Mouse (Mus musculus): ENCODE measurements around the gene Nedd9.
"Not testable (repeated sequence)": the region's sequence is repeated elsewhere in the genome, so short reads cannot be mapped to it uniquely, and the experiment has no call there.

Gene Nedd9

DNA sequence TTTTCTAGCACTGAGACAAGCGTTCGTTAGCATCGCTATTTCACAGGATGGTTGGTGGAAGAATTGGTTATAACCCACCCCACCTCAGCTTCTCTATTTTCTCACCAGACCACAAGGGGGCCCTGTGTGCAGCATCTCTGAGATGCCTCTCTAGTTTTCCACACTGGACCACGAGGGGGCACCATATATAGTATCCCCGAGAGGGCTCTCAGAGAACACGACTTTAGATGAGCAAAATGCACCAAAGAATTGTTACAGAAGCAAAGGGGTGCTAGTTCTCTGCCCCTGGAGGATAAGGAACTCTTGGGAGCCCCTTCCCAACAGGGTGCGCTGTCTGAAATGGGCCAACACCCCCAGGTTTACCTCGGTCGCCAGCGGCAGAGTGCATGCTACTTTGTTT is 184.4 kb downstream of the Nedd9 start:
- in situ Hi-C loops (cut with MboI, MseI) = loop anchor here (5.0 kb wide), 1 partner anchor 270 kb away; no protein-coding TSS in a partner anchor

- in situ Hi-C loops (cut with MboI, MseI) = loop anchor here (5.0 kb wide), 1 partner anchor 272 kb away; no protein-coding TSS in a partner anchor
These were observed 187.1 kb downstream of the Nedd9 start for GRCm38 (mm10) chr13:41300037-41300436.

- in situ Hi-C loops (cut with MboI, MseI) = no loop called here
These were observed 188.2 kb downstream of the Nedd9 start for GRCm38 (mm10) chr13:41298996-41299395.

DNA sequence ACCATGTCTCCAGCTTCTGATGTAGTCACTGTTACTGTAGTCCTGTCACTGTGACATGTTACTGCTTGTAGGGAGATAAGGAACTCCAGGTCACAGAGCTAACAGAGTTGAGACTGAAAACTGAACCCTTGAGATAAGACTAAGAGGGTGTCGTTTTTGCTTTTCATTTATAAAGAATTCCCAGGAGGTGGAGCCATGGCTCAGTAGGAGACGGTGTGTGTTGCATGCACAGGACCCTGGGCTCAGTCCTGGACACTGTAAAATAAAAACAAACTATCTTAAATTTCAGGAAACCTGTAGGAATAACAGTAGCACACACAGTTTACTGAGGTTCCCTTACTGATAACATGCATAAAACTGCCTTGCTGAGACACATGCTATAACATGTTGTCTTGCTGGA is 188.6 kb downstream of the Nedd9 start:
- in situ Hi-C loops (cut with MboI, MseI) = no loop called here

DNA sequence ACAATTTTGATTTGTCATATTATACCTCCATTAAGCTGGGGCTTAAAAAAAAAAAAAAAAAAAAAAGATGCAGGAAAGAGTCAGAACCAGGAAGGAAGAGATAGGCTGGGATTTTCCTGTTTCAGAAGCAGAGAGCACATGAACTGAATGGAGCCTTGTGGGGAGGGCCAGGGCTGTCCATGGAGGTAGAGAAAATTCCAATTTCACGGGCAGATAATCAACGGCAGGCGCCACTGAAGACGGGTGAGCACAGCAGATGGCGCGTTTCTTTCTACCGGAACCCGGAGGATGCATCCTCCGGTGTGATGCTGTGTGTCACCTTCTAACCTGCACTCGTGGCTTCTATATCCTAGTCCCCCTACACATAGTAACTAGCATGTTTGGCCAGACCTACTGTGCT is 190.8 kb downstream of the Nedd9 start:
- in situ Hi-C loops (cut with MboI, MseI) = no loop called here

GRCm38 (mm10) chr13:41295886-41296285 is 191.3 kb downstream of the Nedd9 start:
- in situ Hi-C loops (cut with MboI, MseI) = no loop called here

DNA sequence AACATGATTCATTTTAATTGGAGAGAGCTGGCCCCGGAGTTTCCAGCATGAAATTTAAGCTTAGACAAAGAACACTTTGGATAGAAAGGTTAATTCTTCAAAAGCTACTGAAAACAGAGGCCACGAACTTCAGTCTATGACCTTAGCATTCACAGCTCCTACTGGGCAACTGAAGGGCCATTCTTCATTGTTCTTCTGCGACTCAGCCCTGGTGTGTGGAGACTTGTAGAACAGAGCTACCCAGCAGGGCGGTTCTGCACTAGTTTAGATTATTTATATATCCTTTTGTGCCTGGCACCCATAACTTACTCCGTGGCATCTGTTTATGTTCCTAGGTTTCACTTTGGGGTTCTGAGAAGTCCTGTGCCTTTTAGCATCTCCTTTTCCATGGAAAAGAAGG is 193.6 kb downstream of the Nedd9 start:
- in situ Hi-C loops (cut with MboI, MseI) = no loop called here

- in situ Hi-C loops (cut with MboI, MseI) = no loop called here
These were observed 195.6 kb downstream of the Nedd9 start for GRCm38 (mm10) chr13:41291466-41291974.

DNA sequence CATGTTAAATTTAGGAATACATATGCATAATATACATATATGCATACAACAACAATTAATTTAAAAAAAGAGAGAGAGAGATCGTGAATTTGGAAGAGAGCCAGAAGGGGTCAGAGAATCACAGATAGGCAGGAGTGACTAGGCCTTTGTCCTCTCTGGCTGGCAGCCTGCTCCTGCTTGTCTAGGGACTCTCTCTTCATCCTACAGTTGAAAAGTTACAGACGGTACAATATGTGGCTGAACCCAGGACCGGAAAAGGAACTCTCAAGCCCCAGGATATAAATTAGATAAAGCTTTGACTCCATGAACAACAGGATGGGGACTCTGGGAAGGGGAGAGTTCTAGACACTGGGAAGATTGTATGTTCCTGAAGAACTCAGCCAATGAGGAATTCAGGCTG is 200.9 kb downstream of the Nedd9 start:
- in situ Hi-C loops (cut with MboI, MseI) = no loop called here

DNA sequence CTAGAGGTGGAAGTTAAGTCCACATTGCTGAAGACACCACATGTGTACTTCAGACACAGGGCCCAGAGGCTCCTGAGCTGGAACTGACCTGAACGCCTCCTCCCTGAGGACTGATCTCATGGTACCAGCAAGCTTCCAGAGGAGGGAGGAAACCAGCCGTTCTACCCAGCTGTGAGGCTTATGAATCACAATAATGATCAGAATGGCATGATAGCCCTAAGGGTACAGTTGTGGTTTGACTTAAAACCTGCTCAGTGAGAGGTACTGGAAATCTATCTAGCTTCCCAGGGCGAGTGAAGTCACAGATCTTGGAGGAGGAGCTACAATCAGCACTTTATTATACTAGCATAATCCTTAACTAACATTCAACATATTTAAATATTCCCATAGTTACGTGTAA is 201.7 kb downstream of the Nedd9 start:
- in situ Hi-C loops (cut with MboI, MseI) = no loop called here

DNA sequence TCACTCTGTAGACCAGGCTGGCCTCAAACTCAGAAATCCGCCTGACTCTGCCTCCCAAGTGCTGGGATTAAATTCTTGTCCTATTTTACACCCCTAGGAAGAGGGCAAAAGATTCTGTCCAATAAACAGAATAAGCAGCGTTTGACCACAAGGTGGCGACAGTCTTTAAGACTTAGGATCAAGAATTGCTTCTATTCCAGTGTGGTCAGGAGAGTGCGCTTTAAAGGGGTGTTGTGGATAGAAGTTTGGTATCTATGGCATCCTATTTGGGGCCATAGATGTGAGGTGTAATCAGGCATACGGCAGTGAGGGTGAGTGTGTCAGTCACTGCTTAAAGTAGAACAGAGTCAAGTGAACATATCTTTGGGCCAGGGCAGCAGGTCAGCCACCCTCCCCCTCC is 203.9 kb downstream of the Nedd9 start:
- in situ Hi-C loops (cut with MboI, MseI) = loop anchor here (5.0 kb wide), 1 partner anchor 284 kb away; no protein-coding TSS in a partner anchor

DNA sequence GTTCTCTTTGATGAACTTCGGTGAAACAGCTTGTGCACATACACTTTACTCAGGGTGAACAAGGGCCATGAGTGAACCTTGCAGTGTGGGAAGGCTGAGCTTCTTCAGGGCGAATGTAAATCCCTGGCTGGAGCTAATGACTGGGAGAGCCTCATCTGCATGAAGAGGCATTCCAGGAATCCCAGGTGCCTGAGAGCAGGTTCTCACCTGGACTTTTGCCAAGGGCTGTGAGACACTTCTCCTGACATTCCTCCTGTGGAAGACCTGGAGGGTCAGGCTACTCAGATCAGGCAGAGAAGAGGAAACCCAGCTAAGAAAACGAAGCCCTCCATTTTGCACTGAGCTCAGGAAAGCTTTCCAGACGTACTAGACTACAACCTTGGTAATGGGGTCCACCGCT is 206.5 kb downstream of the Nedd9 start:
- in situ Hi-C loops (cut with MboI, MseI) = loop anchor here (5.0 kb wide), 1 partner anchor 287 kb away; no protein-coding TSS in a partner anchor

DNA sequence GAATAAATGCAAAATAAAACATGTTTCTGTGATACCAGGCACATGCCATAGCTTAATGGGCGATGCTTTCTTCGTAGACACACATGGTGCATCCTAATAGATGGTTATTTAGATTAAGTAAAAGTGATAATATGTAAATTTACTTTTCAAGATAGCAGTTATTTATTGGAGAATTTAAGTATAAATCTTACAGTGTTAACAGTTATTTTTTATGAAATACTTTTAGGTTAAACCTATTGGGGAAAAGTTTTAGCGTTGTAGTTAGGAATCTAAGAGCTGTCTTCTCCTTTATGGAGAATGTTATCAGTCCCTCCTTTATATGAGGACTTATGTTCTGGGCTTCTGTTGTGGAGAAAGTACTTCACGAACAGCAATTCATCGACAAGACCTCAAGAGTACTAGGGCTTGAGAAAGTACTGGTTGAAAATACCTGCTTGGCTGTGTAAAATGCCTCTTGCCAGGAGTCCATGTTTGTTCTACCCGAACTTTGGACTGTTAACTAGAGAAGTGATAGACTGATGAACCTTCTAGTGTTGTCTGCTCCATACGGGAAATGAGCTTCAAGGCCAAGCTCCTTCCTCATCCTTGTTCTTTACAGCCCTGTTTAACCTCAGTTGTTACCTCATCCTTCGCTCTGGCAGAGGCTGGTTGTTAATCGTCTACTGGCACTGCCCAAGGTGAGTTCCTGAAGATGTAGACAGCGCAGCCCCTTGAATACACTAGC is 213.1 kb downstream of the Nedd9 start, which contains the start of gene Gm17364:
Gm17364 (minus strand) TSS at position 51 of the 724 bp plus-strand sequence.
- in situ Hi-C loops (cut with MboI, MseI) = no loop called here

DNA sequence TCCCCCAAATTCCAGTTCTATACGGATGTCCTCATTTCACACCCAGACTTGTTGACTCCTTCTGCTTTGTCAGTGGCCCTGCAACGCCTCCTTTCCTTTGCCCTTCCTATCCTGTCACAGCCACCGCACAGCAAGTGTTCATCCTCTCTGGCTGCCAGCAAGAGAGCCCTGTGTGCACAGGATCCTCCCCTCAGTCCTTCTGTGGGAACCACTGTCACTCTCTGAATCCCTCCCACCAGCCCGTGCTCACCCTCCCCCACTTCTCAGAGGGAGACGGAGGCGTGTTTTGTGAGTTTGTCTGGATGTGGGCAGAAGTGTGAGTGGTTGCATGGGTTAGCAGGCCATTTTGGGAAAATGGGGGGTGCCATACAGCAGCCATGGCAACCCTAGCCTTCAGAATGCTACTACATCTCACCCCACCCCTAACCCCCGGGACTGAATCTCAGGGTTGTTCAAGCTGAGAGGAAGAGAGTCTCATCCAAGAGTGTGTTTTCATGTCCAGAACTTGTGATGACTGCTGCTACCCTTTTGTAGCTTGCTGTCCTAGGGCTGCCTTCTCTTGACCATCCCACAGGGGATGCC is 219.2 kb downstream of the Nedd9 start:
- in situ Hi-C loops (cut with MboI, MseI) = no loop called here

DNA sequence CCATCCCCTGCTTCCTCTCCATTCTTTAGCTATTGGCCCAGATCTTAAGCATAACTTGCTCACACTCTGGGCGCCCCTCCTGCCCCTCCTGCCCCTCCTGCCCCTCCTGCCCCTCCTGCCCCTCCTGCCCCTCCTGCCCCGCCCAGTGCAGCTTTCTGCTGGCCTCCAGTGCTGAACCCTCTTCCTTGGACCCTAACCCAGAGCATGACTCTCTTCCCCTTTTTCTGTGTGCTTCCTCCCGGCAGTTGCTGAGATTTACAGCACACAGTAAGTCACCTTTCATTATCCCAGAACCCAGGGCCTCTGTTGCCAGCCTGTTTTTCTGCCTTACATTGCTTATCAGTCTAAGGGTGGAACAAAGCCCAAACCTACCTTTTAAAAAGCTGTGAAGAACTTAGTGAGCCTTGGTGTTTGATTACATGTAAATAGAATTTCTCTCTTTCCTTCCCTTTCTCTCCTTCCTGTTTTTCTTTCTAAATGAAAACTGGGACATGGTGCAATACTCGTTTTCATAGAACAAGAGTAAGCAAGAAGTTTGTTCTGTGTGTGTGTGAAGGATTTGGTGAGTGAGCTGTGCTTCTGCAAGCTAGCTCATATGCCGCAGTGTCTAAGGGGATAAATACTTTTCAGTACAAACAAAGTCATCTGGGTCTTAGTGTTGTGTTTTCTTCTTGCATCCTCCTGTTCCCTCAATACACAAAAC is 223.7 kb downstream of the Nedd9 start:
- in situ Hi-C loops (cut with MboI, MseI) = no loop called here

- in situ Hi-C loops (cut with MboI, MseI) = not testable (repeated sequence)
These were observed 225.5 kb downstream of the Nedd9 start for GRCm38 (mm10) chr13:41261617-41262016.
